Mouse (Mus musculus): ENCODE measurements around the gene Pbld2.

Gene Pbld2

DNA sequence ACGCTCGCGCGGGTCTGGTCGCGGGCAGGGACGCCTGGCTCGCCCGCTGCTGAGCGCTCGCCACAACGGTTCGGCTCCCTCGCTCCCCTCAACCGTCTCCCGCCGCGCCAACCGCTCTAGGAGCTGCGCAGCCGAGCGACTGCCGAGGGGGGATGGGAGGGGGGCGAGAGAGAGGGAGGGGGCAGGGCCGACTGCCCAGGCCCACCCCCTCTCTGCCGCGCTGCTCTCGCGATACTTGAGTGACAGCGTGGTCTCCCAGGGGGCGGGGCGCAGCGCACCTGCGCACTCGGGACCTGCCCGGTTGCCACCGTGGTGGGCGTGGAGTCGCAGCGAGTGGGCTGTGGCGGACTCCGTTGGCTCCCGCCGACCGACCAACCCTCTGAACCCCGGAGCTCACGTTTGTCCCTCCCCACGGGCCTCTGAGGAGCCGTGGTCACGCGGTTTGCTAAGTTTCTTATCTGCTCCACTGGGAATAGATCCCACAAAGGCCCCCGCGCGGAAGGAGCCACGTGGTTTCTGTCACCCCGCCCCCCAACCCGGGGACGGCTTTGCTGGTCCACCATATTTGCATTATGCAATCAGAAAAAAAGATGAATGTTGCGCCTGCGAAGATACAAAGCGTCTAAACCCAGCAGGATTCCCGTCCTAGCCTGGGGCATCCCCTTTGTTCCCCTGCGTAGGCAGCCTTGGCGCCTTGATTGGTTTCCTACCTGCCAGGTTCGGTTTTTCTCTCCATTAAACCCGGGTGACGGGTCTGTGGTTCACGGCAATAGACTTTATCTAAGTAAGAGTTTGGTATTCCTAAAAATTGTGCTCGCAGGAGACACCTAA lies at the start of gene Pbld2, which contains the start of gene Hnrnph3:
Gene Pbld2, plus strand, starts transcription at position 567 of the 831 bp plus-strand sequence.
Gene Hnrnph3, minus strand, starts transcription at position 469 of the 831 bp plus-strand sequence.
- DNase-seq (ENCODE audit: extremely low read depth, insufficient read length, low spot score): peak; percentile 96

DNA sequence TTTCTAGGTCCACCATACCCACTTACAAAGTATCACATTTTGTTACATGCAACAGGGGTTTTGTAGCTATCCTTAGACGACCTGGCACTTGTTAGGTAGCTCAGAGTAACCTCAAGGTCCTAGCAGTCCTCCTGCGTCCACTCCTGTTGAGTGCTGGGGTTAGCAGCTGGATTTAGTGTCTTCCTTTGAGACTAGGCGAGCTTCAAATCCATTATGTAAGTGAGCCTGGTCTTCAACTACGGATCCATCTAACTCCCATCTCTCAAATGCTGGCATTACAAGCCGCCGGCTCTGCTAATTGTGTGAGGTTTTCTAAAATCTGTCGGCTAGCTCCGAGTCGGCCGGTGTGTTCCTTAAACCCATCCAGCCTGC lies 44.5 kb upstream of the Pbld2 start:
- no peak for DNase-seq (ENCODE audit: extremely low read depth, insufficient read length, low spot score)

DNA sequence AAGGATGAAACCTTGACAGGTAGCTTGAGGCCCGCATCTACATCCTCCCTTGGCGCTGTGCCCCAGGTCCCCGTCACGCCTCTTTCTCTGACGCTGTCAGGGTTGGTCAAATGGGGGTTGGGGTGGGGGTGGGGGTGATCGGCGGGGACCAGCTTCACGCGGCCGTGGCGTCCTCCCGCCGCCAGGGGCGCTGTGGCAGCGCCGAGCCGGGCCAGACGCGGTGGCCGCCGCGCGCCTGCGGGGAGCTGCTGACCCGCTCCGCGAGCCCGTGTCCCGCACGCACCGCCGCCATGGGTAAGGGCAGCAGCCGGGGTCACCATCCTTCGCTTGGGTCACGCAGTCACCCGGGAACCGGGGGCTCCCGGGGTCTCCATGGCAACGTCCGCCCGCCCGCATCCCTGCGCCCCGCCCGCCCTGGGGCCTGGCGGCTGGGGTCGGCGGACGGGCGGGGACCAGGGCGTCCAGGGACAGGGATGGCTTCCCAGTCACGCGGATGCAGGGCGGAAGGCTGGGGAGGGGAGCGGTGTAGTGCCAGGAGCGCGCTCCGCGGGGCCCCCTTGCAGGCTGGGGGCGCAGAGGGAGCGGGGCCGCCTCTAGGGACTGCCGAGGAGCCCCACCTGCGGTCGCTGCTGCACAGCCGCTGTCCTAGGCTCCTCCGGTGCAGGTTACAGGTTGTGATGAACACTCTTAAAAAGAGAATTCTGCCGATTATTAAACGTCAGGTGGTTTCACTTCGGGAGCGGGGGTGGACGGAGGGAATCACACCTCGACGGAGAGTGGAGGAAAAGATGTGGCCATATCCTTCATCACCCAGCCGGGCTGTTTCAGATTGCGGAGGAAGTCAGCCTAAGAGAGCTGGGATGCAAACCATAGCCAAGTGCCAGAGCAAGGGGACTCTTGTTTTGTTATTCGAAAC lies 43.8 kb upstream of the Pbld2 start, which contains the start of gene Rufy2:
Gene Rufy2, plus strand, starts transcription at position 185 of the 916 bp plus-strand sequence.
- DNase-seq (ENCODE audit: extremely low read depth, insufficient read length, low spot score): peak; percentile 74

DNA sequence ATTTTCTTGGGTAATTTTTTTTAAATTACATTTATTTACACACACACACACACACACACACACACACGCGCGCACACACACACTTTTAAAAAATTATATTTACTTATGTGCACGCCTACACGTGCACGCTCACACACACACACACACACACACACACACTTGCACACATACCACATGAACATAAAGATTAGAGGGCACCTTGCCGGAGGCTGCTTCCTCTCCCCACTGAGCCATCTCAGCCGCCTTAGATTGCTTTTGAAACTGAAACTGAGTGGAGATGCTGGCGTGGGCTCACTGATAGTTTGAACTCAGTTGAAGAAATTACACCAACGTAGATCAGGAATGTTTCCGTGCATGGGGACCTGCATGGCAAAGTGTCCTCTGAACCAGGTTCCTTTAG lies 40.0 kb upstream of the Pbld2 start:
- DNase-seq (ENCODE audit: extremely low read depth, insufficient read length, low spot score): no peak

DNA sequence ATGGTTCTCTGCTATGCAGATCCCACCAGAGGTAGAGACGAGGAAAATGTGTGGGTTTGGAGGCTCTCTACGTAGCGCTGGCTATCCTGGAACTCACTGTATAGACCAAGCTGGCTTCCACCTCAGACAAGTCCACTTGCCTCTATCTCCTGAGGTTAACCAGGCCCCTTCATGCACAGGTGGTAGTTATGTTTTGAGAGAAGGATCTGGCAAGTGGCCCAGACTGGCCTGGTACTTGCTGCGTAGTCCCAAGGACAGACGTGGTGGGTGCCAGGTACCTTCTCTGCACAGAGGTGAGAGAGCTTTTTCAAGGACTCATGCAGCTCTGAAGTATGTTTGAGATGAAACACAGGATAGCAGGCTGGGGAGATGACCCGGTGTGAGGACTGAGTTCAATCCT lies 39.6 kb upstream of the Pbld2 start:
- DNase-seq (ENCODE audit: extremely low read depth, insufficient read length, low spot score): no peak

DNA sequence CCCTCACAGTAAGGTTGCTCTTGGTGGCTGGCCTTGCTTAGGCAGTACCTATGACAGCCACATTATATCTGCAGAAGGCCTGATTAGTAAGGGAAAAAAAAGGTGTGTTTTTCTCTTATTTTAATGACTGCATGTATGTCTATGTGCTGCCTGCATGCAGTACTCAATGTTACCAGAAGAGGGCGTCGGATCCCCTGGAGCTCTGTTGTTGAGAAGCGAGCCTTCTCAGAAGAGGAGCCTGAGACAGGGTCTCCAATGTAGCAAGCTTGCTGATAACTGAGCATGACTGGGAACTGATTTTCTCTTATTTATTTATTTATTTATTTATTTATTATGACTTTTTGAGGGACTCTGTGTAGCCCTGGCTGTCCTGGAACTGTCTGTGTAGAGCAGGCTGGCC lies 36.8 kb upstream of the Pbld2 start:
- DNase-seq (ENCODE audit: extremely low read depth, insufficient read length, low spot score): no peak

DNA sequence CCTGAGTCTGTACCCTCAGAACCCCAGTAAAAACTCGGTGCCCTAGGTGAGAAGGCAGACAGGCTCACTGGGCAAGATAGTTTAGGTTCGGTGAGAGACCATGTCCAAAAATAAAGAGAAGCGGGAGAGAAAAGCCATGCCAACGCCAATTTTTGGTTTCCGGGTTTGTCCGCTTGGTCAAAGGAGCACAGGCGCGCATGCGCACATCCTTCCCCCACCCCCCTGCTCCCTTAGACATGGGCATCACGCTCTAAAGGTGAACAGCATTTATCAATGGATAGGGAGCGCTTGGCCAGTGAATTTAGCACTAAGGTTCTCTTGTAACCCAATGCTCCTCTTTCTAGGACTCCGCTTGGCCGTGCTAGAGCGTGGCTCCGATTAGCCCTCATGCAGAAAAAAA lies 33.5 kb upstream of the Pbld2 start:
- no peak for DNase-seq (ENCODE audit: extremely low read depth, insufficient read length, low spot score)

DNA sequence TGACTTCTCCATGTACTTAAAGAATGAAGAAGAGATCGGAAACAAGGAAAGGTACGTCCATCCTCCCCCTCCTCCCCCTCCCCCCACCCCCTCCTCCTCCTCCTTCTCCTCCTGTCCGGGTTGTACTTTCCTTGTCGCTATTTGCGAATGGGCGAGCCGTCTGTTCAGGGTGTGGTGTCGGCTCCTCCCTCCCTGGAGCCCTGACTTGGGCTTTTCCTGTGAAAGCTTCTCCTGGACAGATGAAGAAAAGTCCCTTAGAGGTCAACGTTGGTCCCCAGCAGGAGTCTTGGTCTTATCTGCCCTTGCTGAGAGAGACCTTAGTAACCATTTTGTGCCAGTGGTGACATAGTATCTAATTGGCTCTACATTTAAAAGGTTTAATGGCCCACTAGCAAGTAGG lies 30.1 kb upstream of the Pbld2 start:
- DNase-seq (ENCODE audit: extremely low read depth, insufficient read length, low spot score): no peak

DNA sequence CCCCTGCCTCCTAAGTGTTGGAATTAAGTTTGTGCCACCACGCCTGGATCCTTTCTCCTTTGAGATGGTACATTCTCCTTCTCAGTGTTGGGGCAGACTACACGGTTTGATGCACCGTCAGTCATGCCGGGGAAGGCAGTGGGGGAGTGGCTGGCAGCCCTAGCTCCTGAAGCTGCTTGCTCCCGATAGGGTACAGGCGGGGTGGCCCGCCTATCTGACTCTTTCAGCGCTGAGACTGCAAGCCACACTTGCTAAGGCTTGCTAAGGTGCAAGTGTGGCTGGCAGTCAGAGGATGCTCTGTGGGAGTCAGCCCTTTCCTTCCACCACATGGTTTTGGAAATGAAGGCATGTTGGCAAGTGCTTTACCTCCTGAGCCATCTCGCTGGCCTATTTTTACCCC lies 23.5 kb upstream of the Pbld2 start:
- no peak for DNase-seq (ENCODE audit: extremely low read depth, insufficient read length, low spot score)

DNA sequence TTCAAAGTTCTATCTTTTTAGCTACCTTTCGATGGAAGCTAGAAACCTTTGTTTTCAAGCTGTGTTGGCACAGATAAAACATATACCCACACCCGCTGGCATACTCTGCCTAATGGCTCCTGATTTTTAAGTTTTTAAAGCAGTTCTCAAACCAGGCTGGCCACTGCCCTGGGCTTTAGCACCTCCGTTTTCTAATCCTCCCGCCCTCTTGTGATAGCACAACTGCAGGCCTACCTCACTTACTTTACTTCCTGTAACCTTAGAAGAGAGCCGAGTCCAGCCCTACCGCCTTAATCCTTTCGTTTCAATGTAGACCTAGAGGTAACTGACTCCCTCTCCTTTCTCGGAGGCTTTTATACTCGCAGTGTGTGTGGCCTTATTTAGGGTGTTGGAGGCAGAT lies 20.9 kb upstream of the Pbld2 start:
- DNase-seq (ENCODE audit: extremely low read depth, insufficient read length, low spot score): no peak

DNA sequence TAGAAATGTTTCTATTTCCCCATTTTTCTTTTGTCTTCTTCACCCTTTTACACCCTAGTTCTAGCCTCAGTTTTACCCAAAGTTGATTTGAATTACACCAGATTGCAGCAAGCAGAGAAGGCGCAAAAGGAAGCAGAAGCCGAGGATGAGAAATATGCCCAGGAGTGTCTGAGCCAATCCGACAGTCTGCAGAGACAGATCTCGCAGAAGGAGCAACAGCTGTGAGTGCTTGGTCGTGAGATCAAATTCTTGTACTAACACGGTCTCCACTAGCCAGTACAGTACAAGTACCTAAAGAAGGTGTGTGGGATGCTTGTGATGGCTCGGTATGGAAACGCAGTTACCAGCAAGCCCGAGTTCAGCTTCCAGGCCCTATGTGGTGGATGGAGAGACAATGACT lies 19.6 kb upstream of the Pbld2 start:
- no peak for DNase-seq (ENCODE audit: extremely low read depth, insufficient read length, low spot score)

DNA sequence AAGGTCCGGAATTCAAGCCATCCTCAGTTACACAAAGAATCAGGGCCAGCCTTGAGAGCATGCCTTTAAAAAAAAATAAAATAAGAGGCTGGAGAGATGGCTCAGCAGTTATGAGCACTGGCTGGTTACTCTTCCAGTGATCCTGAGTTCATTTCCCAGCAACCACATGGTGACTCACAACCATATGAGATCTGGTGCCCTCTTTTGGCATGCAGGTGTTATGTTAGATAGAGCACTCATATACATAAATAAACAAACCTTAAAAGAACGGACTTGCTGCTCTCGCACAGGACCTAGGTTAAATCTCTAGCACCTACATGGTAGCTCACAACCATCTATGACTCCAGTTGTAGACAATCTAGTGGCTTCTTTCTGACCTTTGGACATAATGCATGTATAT lies 15.9 kb upstream of the Pbld2 start:
- peak; percentile 28 for DNase-seq (ENCODE audit: extremely low read depth, insufficient read length, low spot score)

DNA sequence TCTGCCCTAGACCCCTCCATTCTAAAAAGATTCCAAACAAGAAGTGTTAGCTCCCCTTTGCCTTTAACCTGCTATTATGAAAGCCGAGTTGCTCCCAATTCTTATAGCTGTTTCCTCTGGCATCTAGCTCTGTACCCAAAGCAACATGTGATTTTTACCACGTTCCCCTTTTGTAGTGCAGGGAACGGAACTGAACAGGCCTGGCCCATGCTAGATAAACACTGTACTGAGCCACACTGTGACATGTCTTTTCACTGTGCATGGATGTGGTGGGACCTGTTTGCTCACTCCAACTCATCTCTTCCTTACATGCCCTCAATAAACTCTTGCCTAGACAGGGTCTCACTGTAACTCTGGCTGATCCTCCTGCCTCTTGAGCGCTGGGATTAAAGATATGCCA lies 13.8 kb upstream of the Pbld2 start:
- DNase-seq (ENCODE audit: extremely low read depth, insufficient read length, low spot score): no peak

DNA sequence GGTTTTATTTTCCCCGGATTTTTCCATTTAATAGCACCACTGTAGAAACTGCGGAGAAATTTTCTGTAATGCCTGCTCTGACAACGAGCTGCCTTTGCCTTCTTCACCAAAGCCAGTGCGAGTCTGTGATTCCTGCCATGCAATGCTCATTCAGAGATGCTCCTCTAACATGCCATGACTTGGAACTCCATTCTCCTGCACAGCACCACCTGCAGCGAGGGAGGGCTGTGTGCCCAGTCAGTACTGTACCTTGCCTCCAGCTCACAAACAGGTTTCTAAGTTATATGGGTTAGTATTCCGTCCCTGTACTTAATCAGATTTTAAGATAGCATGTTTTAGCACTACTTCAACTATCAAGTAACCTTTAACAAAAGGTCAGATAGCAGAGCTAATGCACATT lies 12.6 kb upstream of the Pbld2 start:
- no peak for DNase-seq (ENCODE audit: extremely low read depth, insufficient read length, low spot score)

DNA sequence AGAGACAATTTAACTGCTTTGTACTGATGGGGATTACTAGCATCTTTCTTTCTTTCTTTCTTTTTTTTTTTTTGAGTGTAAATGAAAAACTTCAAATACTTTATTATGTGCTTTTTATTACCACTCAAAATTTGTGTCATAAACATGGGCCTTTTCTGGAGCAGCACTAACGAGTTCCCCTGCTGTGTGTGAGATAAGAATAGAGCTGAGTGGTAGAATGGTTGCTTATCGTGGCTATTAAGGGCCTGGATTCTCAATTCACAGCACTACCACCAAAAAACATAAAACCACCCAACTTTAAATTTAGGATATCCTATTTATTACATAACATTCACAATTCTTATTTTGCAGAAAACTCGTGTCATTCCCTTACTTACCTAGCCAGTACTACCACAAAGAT lies 10.6 kb upstream of the Pbld2 start:
- no peak for DNase-seq (ENCODE audit: extremely low read depth, insufficient read length, low spot score)

DNA sequence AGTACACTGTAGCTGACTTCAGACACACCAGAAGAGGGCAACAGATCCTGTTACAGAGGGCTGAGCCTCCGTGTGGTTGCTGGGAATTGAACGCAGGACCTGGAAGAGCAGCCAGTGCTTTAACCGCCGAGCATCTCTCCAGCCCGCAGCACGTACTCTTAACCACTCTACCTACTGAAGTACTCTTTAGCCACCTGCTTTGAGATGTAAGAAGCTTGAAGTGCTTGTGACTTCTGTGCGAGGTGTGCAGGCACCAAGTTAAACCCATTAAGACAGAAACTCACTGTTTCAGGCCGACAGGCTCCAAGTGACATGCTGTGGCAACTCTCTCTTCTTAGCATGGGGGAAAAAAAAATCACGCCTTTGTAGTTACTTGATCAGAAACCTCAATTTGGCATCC lies 9.9 kb upstream of the Pbld2 start:
- DNase-seq (ENCODE audit: extremely low read depth, insufficient read length, low spot score): no peak

DNA sequence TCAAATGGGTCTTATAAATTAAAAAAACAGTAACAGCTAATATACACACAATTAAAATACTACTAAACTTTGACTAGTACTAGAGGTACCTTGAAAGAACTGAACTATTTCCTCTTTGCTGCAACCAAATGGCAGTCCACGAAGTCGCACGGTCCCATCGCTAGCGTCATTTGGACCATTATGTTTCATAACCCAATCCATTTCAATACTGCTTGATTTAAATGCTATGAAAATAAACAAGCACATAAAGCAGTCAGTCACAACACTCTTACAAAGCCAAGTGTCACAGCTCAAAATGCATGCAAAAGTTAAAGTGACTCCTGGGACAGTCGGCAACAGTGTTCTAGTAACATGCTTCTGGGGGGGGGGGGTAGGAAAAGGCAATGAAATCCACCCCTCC lies 4.8 kb upstream of the Pbld2 start:
- DNase-seq (ENCODE audit: extremely low read depth, insufficient read length, low spot score): no peak

DNA sequence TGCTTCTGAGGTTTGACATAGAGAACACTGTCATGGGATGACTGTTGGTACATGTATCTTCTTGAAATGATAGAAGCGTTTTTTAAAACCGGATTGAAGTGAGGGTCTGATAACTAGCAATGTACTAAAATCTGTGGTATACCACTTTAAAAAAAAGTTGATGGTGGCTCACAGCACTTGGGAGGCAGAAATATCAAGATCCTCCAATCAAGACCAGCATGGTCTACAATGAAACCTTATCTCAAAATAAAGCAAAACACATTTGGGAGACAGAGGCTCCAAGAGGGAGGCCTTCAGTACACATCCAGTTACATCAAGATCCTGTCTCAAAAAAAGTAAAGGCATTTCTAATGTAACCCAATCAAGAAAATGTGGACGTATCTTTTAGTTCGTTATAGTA lies 2.4 kb upstream of the Pbld2 start:
- DNase-seq (ENCODE audit: extremely low read depth, insufficient read length, low spot score): no peak

DNA sequence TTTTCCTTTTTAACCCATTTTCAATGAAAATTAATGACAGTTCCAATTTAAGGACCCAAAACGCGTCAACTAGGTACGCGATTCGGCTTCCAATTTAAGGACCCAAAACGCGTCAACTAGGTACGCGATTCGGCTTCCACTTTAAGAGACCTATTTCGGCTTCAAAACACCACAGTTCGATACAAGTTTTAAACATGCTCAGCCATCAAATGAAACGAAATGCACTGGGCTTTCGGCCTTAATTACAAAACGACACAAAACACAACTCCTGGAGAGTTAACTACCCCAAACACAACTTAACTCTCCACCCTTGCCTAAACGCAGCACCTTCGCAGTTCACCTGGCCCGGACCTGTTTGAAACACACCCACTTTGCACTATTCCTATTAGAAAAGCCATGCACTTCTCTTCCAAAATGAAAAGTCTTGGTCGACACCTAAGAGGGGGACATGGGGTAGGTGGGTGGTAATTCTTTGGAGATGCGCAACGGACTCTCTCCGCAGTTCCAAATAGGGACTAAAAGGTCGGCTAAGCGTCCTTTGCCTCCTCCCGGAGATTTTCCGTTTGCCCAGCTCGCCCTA lies 1.5 kb upstream of the Pbld2 start:
- no peak for DNase-seq (ENCODE audit: extremely low read depth, insufficient read length, low spot score)

DNA sequence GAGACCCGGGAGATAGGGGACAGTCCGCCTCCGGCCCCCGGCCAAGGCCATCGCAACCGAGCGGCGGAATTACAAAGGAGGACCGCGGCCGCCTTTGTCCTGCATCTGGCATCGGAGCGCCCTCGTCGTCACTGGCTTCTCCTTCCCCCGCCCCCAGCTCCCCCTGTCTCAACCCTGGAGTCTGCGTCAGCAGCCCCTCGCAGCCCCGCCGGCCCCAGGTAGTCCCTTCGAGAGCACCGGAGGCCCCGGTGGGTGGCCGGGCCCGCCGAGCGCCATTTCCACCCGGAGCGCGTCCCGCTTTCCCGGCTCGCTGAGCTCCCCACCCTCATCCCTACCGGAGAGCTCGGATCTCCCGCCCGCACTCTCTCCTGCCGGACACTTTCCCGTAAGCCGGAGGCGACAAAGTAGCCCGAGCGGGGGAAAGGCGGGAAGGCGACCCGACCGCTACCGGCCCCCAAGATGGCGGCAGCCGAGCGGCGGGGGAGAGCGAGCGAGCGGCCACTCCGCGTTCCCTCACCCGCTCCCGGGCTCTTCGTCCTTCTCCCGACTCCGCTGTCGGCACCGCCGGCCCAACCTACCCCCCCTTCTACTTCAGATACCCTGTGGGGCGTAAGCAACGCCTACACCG lies 880 bp upstream of the Pbld2 start:
- no peak for DNase-seq (ENCODE audit: extremely low read depth, insufficient read length, low spot score)

DNA sequence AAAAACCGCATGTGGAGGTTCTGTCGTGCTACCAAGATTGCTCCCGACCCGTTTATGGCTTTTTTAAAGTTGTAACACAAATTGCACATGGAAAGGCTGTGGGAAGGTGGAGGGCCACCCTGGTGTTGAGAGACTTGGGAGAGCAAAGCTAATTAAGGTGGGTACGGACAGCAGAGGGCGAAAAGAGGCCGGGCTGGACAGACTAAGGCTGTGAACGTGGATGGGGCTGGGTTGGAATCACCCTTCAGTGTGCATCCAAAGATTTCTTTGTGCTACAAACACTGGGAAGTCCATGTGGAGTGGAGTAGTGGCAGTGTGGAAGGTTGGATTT lies 430 bp downstream of the Pbld2 start:
- no peak for DNase-seq (ENCODE audit: extremely low read depth, insufficient read length, low spot score)

Data from 3134 (cell line).